Mouse (Mus musculus) CD4-positive, CD25-positive, alpha-beta regulatory T cell, adult 9 weeks (primary cell): ENCODE measurements around the gene Klhdc7a. TPM values are rescaled to one million over a fixed set of nuclear protein-coding genes. Genes with fewer than 3 reads are reported as not detected.

Experiments used
- polyA plus RNA-seq: library from polyadenylated mRNA; unstranded; fragments of 100-300 nt; shearing (Covaris generic); gene quantifications from one replicate; pipeline ENCODE4 v1.2.1, GENCODE M21; 2017

The Klhdc7a gene
- polyA plus RNA-seq = not detected

GRCm38 (mm10) chr4:139967922-139968321 lies at the start of gene Klhdc7a:
Gene Klhdc7a, minus strand, starts transcription at chr4:139968026.

Other genes starting within 250 kb of the Klhdc7a start
- gene Pax7, start 134.5 kb downstream of the Klhdc7a start, polyA plus RNA-seq = not detected